Mouse (Mus musculus) MEL (cell line): ENCODE measurements around the gene Rtp2.

Source experiments
- BHLHE40 ChIP-seq: IDR thresholded peaks from 2 replicates; pipeline ENCODE4 v1.6.1; 2012; ENCODE audit warnings: low read depth, mild to moderate bottlenecking, inconsistent platforms, low read length, improper control_type of control experiment, borderline replicate concordance
- CHD1 ChIP-seq: IDR thresholded peaks from 2 replicates; pipeline ENCODE4 v1.6.1; 2012; ENCODE audit warnings: low read depth, mild to moderate bottlenecking, inconsistent platforms, low read length, improper control_type of control experiment
- CHD2 ChIP-seq: IDR thresholded peaks from 2 replicates; pipeline ENCODE4 v1.6.1; 2011; ENCODE audit warnings: low read length, improper control_type of control experiment
- CTCF ChIP-seq, 3 experiments: IDR thresholded peaks in 2 of 3; conservative IDR thresholded peaks in 1 of 3; 2 replicates each; pipeline ENCODE4 v1.5.1; 2011 to 2012; ENCODE audit warnings: low read length in 3 of 3, low read depth in 2 of 3, mild to moderate bottlenecking in 2 of 3, improper control_type of control experiment in 1 of 3, inconsistent platforms in 1 of 3, mixed read lengths in 1 of 3, moderate library complexity in 1 of 3; ENCODE audit not compliant: control insufficient read depth in 1 of 3, insufficient read depth in 1 of 3, poor library complexity in 1 of 3, severe bottlenecking in 1 of 3
- MAX ChIP-seq: IDR thresholded peaks from 2 replicates; pipeline ENCODE4 v1.6.1; 2011; ENCODE audit warnings: low read length, improper control_type of control experiment
- POLR2A ChIP-seq, 2 experiments: IDR thresholded peaks; 2 replicates each; pipeline ENCODE4 v1.6.1; 2011 to 2012; ENCODE audit warnings: low read length in 2 of 2, mild to moderate bottlenecking in 2 of 2, control low read depth in 1 of 2, improper control_type of control experiment in 1 of 2, low read depth in 1 of 2, moderate library complexity in 1 of 2; ENCODE audit not compliant: control insufficient read depth in 1 of 2, insufficient read depth in 1 of 2, poor library complexity in 1 of 2
- SIN3A ChIP-seq: IDR thresholded peaks from 2 replicates; pipeline ENCODE4 v1.6.1; 2012; ENCODE audit warnings: low read length, improper control_type of control experiment, inconsistent platforms
- USF1 ChIP-seq: IDR thresholded peaks from 2 replicates; pipeline ENCODE4 v1.6.1; 2014; ENCODE audit warnings: low read depth, mild to moderate bottlenecking, inconsistent platforms, low read length, improper control_type of control experiment, moderate library complexity

GRCm38 (mm10) chr16:23972901-23973300 lies 40.7 kb upstream of the Rtp2 start:
- TF ChIP-seq CTCF (IDR thresholded peaks at IDR 0.05 in 2 of 3, conservative IDR thresholded peaks at IDR 0.05 in 1 of 3; ENCODE audit: control insufficient read depth in 1 of 3, insufficient read depth in 1 of 3, low read depth in 2 of 3, low read length in 3 of 3, poor library complexity in 1 of 3, severe bottlenecking in 1 of 3) (no peak), MAX (no peak), POLR2A (IDR thresholded peaks at IDR 0.05; ENCODE audit: control insufficient read depth in 1 of 2, insufficient read depth in 1 of 2, low read depth in 1 of 2, low read length in 2 of 2, poor library complexity in 1 of 2) (no peak), SIN3A (no peak), CHD1 (no peak), CHD2 (no peak), BHLHE40 (no peak), USF1 (no peak)
